Mouse (Mus musculus): ENCODE data around the gene Gm10912.

- no peak for TF ChIP-seq CTCF (IDR thresholded peaks at IDR 0.05; ENCODE audit: extremely low read depth, insufficient read length, insufficient replicate concordance, low read depth, low read length)
- no peak for TF ChIP-seq POLR2A (IDR thresholded peaks at IDR 0.05; ENCODE audit: low read depth, low read length)
Observed at GRCm38 (mm10) chr2:104058381-104058780, 7.2 kb upstream of the Gm10912 start.

Measured in small intestine, adult 2 months (tissue).